Mouse (Mus musculus): ENCODE results near the gene Slc25a26.
A peak's percentile ranks its signal among the peaks of the same experiment; 100 is the strongest.
"Not testable (repeated sequence)": the region's sequence is repeated elsewhere in the genome, so short reads cannot be mapped to it uniquely, and the experiment has no call there.

Slc25a26 gene

DNA sequence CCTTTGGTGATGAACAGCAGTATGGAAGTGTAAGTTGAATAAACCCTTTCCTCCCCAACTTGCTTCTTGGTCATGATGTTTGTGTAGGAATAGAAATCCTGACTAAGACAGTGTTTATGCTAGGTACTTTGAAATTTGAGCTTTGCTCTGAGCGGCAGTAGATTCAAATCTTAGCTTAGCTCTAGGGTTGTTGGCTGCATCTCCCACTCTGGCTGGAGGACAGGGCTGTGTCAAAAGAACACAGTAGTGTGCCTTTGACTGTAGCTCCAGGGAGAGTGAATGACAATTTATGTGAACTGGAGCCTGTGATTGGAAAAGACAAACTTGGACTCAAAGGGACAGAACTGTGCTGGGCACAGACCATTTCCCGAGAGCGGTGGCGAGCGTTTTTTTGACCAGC is 53.0 kb downstream of the Slc25a26 start:
- no peak for DNase-seq

DNA sequence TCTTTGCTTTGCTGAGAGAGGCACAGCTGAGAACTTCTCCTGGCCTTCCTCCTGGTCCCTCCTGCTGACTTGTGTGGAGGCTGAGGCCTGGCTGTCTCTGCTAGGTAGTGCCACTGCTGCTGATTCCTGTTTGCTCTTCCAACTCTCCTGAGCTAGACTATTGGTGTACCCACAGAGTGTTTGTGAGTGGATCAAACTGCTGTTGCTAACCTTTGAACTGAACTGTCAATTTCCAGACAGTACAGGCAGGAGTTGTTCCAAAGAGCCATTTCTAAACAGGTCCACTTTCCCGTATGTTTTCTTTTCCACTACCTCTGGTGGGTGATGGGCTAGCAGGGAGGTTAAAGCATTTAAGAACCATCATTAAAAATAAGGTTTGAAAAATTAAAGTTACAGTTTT is 58.5 kb downstream of the Slc25a26 start:
- not testable (repeated sequence) for DNase-seq

DNA sequence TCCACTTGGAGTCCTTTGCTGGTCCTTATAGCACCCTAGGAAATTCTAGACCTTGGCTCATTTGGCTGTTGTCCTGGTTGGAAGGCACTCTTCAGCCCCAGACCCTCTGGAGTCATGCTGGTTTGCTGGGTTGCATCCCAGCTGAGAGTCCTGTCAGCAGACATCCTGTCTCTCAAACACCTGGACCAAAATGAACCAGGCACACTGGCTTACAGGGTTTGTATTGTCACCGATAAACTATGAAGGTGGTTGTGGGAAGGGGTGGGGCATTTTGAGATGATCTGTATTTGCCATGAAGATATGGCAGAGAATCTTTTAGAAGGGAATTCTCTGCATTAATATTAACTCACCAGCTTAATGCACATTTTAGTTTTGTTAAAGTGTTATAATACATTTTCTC is 60.8 kb downstream of the Slc25a26 start:
- DNase-seq = no peak

DNA sequence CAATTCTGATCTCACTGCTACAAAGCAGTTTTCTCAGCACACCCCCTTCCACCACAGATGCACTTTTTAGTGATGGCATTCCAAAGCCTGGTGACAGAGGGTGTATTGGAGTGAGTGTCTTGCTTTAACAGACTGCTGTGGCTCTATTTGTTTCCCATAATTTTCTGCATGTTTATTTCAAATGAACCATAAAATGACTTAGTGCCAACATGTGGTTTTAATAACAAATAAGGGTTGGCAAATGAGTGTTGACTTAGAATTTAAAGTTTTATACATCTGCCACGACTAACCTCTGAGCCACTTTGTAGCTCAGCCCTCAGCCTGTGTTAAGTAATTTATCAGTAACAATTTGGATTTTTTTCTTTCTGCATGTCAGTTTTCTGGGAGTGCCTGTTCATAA is 61.2 kb downstream of the Slc25a26 start:
- DNase-seq = no peak

DNA sequence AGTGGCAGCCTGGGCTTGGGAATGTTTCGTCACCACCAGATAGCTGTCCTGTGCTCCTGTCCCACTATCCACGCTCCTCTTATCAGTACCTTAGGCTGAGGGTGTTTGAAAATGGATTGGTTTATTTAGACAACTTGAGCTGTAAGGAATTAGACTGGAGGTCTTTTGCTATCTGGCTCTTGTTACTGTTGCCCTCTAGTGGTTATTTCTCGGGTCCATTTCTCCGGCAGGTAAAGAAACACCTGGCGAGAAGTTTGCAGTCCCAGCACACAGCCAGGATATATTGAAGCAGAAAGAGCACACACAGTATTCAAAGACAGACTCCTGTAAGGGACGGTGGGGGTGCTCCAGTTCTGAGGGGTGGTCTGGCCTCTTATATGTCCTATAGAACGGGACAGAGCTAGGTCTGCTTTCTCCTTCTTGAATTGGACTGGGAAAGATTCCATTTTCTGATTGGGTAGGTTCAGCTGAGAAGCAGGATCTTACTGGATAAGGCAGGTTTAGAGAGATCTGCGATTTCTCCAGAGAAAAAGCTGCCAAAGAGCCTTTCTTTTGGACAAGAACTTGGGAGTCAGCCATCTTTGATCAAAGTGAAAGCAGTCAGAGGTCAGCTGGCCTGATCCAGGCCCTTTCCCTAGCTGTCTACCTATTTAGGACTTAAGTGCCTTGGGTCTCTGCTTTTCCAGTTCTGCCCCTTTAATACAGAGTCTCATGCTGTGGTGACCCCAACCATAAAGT is 63.2 kb downstream of the Slc25a26 start:
- peak; percentile 18 for DNase-seq

DNA sequence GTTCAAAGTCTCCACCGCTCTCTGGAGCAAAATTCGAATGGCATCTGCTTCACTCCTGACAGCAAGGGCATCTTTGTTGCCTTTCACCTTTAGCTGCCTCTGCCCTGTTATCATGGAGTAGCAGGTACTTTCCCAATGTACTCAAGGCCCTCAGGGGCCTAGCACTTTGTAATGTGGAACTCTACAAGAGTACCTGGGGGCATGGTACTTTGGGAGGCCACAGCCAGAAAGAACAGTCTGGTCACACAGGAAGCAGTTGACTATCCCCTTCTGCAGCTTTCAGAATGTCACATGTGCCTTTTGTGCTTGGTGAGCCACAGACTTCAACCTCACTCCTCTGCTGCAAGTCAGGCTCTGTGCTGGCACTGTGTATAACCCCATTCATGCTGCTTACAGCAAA is 65.6 kb downstream of the Slc25a26 start:
- DNase-seq = no peak

DNA sequence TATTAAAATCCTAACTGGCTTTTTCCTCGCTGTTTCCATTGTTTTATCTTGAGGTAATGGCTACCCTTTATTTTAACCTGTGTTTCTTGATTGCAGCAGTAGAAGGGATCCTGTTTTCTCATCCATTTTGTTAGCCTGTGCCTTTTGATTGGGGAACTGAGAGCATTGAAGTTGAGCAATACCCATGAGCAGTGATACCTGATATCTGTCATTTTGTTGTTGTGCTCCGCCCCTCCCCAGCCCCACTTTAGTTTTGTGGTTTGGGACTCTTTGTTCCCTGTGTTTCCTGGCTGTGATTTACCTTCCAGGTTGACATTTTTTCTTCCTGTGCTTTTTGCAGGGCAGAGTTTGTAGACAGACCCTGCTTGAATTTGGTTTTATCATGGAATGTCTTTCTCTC is 67.9 kb downstream of the Slc25a26 start:
- no peak for DNase-seq

DNA sequence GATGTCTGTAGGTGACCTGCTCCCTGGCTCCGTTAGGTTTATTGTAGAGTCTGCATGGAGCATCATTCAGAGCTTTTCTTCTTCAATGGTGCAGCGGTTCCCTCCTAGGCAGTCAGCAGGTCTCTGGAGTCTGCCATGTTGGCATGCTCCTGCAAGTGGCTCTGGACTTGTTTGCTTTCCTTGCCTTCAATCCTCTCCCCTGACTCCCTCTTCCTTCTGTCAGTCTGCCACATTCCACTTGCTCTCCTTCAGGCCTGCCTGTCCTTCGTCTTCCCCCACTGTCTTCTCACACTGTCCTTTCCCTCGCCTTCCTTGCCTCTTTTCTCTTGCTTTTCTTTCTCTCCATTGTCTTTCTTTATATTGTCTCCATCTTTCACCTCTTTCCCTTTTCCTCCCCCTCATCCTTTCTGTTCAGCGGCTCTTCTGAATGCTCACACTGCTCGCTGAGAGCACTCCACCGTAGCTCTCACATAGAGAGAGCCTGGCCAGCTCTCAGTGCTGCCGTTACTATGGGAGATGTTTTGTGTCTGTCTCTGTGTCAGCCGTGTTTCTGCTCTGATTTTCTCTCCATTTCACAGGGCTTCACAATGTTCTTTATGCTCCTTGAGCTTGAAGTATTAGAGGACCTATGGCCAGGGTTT is 75.5 kb downstream of the Slc25a26 start:
- no peak for DNase-seq

DNA sequence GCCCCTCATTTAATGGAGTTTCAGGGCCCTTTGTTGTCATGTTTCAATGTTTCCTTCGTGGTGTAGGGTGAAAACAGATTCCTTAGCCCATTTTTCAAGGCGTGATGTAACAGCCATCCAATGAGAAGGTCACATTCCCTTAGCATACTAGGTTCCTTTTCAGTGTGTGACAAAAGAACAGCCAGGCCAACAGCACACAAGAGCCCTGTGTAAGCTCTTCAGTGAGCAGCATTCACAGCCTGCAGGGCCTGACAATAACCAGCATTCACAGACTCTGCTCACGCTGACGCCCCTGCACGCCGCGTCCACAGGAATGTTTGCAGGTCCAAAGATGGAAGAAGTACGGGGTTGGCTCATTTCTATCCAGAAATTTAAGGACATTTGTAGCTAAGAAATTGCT is 77.9 kb downstream of the Slc25a26 start:
- DNase-seq = no peak

DNA sequence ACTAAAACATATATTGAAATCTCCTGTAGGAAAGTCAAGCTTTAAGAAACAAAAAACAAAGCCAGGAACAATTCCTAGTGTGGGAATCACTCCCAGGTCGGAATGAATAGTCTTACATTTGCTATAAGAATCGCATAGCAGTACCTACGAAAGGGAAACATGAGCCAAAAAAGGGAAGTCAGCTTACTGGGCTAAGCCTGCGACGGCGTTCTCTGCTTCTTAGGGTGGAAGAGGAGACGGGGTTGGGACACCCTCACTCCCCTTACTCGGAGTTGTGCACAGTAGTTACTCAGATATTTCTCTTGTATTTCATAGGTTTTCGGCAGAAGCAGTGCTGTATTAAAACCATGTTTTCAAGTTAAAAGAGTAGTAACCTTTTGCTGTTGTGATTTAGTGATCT is 81.9 kb downstream of the Slc25a26 start:
- no peak for DNase-seq

DNA sequence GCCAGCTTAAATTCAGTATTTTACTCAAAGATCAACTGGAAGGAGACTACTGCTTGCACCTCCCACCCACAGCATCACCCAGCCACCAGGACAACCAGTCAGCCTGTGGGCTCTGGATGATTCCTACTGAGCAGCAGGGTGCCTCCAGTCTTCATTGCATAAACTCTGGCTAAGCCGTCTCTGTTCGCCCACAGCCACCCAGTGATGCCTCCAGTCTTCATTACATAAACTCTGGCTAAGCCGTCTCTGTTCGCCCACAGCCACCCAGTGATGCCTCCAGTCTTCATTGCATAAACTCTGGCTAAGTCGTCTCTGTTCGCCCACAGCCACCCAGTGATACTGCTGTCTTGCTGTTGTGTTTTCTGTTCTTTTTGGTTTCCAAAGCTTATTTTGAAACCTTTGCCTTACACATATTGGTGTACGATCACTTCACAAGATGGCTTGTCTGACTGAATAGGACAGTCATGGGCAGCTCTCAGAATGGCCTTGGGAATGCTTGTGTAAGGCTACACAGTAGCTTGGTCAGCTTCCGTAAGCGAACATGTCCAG is 84.1 kb downstream of the Slc25a26 start:
- DNase-seq = no peak

DNA sequence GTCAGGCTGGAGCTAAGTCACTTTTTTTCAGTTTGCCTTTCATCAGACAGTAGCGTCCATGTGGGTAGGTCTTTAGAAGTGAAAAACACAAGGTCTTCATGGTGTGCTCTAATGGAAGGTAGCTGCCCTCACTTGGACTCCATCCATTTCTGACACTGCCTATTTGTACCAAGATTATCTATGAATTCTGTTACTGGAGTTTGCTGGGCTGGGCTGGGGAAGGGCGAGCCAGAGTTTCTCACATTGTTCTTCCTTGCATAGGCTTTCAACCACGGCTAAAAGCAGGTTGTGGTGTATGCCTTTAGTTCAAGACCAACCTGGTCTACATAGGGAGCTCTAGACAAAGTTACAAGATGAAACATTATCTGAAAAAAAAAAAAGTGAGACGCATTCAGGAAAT is 84.8 kb downstream of the Slc25a26 start:
- DNase-seq = no peak

DNA sequence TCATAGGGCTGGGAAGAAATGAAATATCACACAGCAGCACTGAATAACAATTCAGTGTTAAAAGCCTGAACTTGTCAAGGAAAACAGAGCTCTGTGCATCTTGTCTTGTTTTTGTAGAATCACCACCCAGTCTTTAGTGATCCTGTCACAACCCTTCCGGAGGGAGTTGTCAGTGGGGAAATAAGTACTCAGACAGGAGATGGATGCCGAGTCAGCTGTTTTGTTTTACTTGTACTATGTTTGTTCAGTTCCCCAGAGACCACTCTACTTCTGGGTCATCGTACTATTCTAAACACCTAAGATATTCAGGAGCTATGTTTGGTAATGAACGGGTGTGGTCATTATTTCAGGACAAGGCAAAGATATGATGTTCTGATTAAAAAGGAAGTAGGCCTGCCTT is 88.2 kb downstream of the Slc25a26 start:
- no peak for DNase-seq

DNA sequence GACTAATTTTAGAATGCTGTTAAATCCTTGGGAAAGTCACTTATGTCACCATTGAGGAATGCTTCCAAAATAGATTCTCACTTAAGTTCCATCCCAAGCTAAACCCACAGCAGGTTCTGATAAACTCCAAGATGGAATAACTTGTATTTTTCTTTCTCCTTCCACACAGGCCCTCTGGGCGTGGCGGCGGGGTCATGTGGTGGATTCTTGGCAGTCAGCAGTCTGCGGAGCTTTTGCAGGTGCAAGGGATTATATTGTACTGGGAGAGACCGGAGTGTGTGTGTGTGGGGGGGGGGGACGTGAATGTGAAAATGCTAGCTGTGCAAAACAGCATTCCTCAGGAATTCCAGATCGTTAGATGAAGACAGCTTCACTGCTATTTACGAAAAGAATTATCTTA is 92.1 kb downstream of the Slc25a26 start:
- no peak for DNase-seq

DNA sequence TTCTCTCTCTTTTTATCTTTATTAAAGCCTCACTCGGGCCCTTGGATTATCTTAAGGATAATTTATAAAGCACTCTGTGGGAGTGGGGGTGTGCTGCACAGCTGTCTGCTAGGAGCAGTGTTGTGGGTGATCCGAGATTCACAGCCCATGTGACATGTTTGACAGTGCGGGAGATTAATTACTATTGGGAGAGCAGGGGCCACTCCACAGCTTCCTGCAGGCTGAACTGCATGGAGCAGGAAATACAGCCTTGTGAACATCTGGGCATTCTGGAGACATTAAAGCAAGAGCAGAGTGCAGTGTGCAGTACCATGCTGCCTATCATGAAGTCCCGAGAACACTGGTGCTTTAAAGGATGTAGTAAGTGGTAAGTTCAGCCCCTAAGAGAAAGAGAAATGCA is 92.6 kb downstream of the Slc25a26 start:
- peak; percentile 38 for DNase-seq

DNA sequence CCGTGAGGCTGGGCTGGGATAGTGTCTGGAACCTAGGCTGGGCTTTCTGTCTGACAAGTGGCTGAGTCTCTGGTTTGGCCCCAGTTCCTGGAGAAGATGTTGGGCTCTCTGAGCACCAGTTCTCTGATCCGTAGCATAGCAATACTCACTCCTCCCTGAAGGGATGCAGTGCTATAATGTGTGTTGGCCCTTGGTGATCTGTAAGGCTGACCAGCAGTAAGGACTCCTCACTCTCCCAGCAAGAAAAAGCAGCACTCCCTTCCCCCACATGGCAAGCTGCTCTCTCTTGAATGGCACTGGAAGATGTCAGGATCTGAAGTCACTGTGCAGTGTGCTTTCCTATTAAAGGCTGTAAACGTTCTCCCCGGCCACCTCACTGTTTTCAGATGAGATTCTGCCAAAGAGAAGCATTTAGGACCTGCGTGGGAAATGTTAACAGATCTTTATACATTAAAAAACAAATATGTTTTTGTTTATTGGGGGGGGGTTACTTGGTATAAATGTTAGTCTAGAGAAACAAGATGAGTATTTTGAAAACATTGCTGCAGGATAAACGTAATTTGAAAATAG is 94.0 kb downstream of the Slc25a26 start:
- no peak for DNase-seq

DNA sequence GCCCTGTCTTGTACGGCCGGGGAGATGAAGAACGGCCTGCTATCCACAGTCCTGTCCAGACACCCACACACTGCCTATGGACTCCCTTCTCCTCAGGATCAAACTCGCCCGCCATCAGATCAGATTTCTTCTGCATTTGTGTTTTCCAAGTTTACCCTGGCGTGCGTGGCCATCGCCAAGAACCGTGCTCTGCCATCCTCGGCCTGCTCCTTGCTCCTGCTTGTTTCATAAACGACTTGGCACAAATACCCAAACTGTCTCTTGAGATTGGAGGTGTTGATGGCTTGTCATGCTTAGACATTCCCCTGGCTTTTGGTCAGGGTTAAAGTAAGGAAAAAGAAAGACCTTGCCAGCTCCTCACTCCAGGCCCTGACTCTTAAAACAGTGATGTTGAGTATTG is 94.6 kb downstream of the Slc25a26 start:
- no peak for DNase-seq

DNA sequence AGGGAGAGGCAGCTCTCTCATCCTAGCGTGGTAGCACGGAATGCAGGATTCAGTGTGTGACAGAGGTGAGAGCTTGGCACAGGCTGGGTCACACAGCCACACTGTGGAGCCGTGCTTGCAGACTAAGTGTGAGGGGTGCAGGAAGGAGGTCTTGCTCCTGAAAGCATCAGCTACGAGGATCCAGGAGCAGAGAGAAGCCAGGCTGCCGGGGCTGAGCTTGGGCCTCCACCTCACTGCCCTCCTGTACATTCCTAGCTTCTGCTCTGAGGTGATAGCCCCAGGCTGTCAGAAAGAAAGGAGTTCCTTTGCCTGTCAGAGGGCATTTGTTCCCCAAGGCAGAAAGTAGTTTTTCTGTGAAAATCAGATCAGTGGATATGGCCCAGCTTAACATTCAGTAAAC is 95.1 kb downstream of the Slc25a26 start:
- no peak for DNase-seq

DNA sequence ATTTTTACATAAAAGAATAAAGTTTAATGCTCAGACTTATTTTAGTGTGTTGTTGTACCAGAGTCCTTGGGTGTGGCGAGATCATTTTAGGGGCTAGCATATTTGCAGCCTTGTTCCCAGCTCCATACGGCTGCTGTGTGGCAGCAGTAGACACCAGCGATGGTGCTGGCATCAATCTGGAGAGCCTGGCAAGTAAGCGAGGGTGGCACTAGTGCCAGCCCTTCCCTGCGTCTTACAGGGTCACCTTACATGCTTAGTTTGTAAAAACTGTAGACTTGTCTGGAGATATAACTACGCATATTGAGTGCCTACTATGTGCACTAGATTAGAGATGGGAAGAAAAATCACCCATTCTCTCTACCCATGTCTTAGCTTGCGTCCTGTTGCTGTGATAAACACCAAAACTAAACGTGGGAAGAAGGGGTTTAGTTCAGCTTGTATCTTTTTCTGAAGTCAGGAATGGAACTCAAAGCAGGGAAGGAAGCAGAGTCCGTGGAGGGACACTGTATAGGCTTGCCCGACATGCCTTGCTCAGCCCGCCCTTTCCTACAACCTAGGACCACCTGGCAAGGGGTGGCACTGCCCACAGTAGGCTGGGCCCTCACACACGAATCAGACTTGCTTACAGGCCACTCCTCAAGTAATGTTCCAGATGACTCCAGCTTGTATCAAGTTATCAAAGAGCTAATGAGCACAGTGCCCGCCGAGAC is 96.1 kb downstream of the Slc25a26 start:
- no peak for DNase-seq

DNA sequence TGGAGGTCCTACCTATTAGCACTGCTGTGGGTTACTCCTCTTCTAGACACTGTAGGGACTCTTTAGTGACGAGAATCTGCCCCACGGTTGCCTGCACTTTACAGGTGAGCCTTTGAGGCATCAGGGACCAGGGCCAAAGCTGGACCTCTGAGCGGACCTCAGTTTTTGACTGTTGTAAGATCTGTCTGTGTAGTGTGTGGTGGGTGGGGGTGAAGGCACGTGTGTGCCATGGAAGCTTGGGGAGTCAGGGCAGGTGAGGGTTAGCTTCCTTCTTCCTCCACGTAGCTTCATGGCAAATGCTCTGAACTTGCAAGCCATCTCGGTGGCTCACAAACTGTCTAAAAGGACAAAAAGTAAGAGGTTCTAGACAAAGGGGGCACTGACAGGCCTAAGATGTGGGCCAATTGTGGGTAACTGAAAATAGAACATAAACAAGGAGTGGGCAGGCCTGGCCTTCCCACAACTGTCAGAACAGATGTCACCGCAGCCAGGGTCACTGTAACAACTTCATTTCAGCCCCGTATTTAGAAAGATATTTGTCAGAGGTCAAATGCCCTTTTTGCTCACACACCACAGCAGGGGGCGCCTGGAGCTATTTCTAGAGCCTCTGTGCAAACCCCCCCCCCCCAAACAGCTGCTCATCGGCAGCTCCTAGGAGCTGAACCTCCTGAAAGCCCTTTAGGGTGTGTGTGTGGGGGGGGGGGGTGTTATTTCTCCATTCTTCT is 96.8 kb downstream of the Slc25a26 start:
- peak; percentile 53 for DNase-seq

DNA sequence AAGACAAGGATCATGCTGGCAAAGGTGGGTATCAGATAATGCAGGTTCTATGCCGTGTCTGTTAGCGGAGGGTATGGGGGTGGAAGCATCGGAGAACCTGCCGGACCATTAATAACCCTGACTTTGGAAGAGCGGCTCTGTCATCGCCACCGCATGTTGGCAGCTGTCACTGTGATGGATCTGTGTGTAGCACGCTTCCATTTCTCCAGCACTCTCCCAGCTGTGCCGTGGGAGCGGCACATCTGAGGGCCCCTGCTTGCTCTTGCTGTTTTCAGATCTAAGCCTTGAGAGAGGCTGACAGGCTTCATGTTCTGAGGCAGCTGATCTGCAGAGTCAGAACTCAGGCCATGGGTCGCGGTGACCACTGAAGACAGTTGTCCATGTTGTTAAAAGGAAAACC is 98.3 kb downstream of the Slc25a26 start:
- no peak for DNase-seq

DNA sequence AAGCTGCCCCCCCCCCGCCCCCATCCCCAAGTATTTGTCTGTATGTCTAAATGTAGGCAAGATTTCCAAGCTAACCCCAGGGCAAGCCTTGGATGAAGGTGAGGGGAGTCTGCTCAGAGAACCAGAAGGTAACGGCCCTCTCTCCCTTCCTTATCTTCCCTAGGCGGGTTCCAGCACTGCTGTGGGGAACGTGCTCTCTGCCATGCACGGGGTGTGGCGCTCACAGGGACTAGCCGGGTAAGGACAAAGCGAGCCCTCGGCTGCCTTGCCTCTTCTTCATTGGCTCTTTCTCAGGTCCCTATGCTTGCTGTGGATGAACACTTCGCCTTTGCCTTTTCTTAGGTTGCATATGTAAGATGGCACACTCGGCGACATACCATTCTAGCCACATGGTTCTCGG is 98.9 kb downstream of the Slc25a26 start:
- no peak for DNase-seq

DNA sequence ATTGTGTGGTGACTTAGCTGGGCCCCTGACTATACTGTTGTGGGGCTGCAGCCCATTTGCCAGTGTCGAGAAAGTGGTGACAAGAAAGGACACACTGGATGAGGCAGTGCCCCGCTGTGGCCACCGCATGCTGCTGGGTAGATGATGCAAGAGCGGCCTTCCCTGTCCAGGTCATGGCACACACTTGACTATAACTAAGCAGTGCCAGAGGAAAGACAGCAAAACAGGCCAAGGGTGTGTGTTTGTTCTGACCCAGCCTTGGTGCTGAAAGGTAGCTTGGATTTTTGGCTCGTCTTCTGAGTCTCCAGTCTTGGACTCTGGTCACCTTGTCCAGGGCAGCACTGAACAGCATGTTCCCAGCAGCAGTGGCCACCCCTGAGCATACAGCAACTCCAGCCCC is 101.0 kb downstream of the Slc25a26 start:
- no peak for DNase-seq

Data from retina, postnatal 1 day (tissue).